Mouse (Mus musculus): ENCODE results near the gene Aga.
"Not testable (repeated sequence)": the region's sequence is repeated elsewhere in the genome, so short reads cannot be mapped to it uniquely, and the experiment has no call there.

Gene Aga

DNA sequence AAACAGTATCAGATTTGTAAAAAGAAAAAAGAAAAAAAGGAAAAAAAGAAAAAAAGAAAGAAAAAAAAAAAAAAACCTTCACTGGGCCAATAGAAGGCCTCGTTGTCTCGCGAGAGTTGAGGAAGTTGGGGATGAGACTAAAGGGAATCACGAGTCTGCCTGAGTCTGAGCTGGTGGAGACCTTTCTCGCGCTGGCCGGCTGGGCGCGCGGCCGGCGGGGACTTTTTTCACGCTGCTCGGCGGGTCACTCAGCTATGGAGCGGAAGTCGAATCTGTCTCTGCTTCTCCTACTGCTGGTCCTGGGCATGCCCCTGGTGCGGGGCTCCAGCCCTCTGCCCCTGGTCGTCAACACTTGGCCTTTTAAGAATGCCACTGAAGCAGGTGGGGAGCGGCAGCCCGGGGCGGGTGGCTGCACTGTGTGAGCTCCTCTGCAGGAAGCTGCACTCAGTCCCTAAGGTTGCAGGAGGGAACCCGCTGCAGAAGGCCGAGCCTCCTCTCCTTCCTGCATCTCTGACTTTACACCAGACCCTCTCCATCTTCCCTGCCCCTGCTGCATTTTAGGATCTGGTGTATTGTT lies at the start of gene Aga:
Gene Aga (plus strand): TSS at position 177 of the 577 bp plus-strand sequence.
- in situ Hi-C loops (cut with MboI, MseI), result loop anchor here (5.0 kb wide), 1 partner anchor 126 kb away; the partner anchor contains the start of gene Neil3 (in 2 of the 2)

DNA sequence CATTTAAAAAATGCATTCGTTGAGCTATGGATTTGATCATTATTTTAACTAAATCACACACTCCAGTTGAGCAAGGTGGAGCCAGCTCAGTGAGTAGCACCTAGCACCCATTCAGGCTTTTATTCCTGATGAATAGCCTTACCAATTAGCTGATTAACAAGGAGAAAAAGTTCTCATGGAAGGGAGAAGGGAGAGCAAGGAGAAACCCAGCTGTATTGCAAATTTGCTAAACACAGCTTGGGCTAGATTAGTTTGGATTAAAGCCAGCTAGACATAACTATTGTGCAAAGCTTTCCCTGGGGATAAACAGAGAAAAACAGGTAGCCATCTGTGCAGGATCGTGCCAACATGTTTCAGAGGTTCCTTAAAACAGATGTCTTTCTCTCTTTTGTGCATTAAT lies 22.5 kb upstream of the Aga start:
- in situ Hi-C loops (cut with MboI, MseI), result no loop called here

DNA sequence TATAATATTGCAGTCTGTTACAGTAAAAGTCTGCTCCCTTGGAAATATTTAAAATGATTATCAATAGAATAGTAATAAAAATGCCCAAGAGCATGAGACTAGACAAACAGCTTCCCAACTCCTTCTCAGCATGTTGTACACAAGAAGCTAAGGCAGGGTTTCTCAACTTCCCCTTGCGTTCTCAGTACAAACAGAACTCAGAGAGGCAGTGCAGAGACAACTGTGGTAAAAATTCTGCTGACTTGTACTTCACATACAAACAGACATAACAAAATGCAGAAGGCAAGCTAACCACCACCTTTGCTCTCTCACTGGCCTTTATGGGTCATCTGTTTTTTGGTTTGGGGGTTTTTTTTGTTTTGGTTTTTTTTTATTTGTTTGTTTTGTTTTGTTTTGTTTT lies 15.3 kb upstream of the Aga start:
- in situ Hi-C loops (cut with MboI, MseI), result no loop called here

DNA sequence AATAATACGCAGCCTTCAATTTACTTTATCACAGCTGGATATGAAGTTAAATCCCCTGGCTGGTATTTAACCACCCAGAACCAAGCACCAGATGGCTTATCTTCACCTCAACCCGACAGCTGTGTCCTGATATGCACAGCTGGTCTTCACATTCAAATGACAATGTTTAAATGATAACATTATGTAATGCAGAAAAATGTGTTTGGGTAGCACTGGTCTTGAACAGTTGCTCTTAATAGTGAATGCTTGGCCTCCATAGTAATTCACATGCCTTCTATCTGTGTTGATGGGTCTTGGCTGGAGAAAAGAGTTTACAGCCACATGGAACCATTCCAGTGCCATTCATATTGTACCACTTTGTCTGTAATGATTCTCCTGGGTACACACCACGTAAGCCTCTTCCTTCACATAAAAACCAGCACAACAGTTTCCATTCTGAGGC lies 14.6 kb upstream of the Aga start:
- in situ Hi-C loops (cut with MboI, MseI), result no loop called here

DNA sequence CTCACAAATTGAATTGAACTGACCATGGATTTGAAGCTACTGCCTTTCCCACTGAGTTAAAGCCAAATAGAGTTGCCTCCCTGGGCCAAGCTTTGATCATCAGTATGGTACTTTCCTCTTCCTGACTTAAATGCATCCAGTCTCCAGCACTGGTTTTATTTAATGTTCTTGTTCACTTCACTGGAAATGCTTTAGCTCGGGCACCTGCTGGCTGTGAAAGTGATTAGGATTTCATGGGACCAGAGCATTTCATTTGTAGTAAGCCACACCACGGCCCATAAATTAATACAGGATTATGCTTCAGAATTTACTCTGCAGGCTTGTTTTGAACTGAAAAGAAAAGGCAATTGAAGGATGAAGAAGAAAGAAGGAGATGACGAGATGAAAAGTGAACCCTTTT lies 26.5 kb downstream of the Aga start:
- in situ Hi-C loops (cut with MboI, MseI), result not testable (repeated sequence)

DNA sequence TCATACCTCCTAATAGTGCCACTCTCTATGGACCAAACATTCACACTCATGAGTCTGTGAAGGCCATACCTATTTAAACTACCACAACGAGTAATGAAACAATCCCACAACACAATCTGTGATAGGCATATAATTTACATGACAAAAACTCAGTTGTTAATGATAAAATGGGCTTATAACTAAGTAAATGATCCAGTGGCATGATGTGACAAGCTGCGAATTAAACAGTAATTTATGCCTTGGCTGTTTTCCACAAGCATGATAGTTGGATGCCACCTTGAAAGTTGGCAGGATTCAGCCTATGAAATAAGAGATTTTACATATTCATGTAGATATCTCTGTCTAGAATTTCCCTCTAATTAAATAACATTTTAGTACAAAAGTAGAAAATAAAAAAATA lies 28.1 kb downstream of the Aga start:
- in situ Hi-C loops (cut with MboI, MseI), result no loop called here

DNA sequence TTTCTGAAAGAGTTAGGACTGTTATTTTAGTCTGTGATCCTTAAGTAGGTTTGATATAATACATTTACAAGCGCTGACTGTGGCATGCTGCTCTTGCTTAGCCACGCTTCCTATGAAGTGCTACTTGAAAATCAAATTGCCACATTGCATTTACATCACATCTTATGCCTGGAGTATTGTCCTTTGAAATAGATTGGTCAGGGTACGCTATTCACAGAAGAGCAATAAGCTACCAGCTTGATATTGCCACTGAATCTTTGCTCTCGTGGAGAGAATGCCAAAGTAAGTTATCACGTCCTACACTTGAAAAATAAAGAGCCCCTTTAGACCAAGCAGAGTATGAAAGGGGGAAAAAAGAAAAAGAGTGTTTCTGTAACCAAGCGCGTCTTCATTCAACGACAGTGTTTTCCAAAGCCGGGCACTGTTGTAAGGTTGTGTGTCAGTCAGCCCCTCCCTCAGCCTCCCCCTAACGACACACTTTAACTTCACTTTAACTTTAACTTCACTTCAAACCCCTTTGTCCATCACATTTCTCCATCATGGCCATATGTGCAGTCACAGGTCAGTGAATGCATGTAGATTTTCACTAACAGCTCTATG lies 51.0 kb downstream of the Aga start:
- in situ Hi-C loops (cut with MboI, MseI), result no loop called here

DNA sequence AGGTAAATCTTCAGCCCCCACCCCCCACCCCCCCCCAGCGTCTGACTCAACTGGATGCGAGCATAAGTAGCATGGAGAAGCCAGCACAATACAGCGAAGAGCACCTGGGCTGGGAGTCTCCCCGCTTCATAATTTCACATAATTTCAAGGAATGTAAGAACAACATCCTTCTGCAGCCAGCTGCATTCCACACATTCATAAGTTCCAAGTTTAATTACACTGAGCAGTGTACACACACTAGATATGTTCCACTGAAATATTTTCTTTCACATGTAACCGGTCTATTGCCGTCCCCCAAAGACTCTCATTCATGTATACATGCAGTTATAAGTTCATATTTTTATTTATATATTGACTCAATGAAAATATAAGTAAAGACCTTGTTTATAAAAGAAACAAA lies 54.7 kb downstream of the Aga start:
- in situ Hi-C loops (cut with MboI, MseI), result no loop called here
